In genomic region chr2:20972180-20972579, GRCm38 (mm10) we compare ENCODE assay signal across 14 mouse cellular contexts.
"Had no signal": no experiment of that assay in that cellular context is flagged by ENCODE, and none has a peak within 500 bp of the region (broad histone marks: within the 10 kb centered on the region; RNA-seq: fewer than 3 reads in every experiment).

No protein-coding gene starts in this region.

- H3K27ac ChIP-seq: limb, embryonic 10.5 days; liver, embryonic 12.5 days; lung, embryonic 15.5 days; midbrain, embryonic 12.5 days; neural tube, embryonic 13.5 days had no signal

- DNase-seq: kidney, postnatal 10 days; kidney, postnatal 4 days; retina, postnatal 1 day; right cerebral cortex, postnatal 4 days; spleen, adult 18-20 months; thymus, adult 18-20 months; thymus, postnatal 14 days had no signal

- H3K27me3 ChIP-seq: liver, embryonic 12.5 days; lung, embryonic 15.5 days; midbrain, embryonic 12.5 days; neural tube, embryonic 13.5 days had no signal

- H3K36me3 ChIP-seq: limb, embryonic 10.5 days; liver, embryonic 12.5 days; lung, embryonic 15.5 days; midbrain, embryonic 12.5 days; neural tube, embryonic 13.5 days had no signal

- H3K9me3 ChIP-seq: limb, embryonic 10.5 days; liver, embryonic 12.5 days; lung, embryonic 15.5 days; midbrain, embryonic 12.5 days; neural tube, embryonic 13.5 days had no signal

- H3K4me3 ChIP-seq: left cerebral cortex, adult 2 months; limb, embryonic 10.5 days; liver, embryonic 12.5 days; lung, embryonic 15.5 days; midbrain, embryonic 12.5 days; neural tube, embryonic 13.5 days had no signal

- H3K9ac ChIP-seq: liver, embryonic 12.5 days; lung, embryonic 15.5 days; midbrain, embryonic 12.5 days; neural tube, embryonic 13.5 days had no signal

- H3K4me2 ChIP-seq: liver, embryonic 12.5 days; lung, embryonic 15.5 days; midbrain, embryonic 12.5 days; neural tube, embryonic 13.5 days had no signal

- ATAC-seq: liver, embryonic 12.5 days; midbrain, embryonic 16.5 days had no signal
